Mouse (Mus musculus) erythroblast, embryonic 14.5 days (primary cell): ENCODE results near the gene Abca15.

ENCODE experiments used
- GATA1 ChIP-seq: IDR thresholded peaks from 2 replicates; pipeline ENCODE4 v1.6.1; 2012; ENCODE audit warnings: low read length, inconsistent platforms, mixed read lengths
- TAL1 ChIP-seq: IDR thresholded peaks from 3 replicates; pipeline ENCODE4 v1.6.1; 2012; ENCODE audit warnings: low read length, inconsistent platforms, mixed read lengths

DNA sequence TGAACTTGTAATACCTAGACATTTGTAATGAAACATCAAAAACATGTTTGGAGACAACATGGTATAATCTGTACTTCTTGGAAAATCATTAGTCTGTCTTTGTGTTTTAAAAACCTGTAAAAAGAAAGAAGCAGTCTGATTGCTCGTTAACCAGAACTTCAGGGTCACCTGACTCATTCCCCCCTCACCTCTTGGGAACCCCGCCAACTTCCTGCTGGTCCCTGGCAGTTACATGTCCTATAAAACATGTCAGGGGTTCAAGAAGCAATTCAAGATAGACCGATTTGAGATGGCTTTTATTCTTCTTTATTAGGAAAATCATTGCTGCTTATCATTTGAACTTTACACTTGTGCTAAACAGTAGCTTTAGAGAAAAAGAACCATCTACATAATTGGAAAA, 43.2 kb upstream of the Abca15 start:
- no peak for TF ChIP-seq TAL1
- no peak for TF ChIP-seq GATA1
